Mouse (Mus musculus) embryonic stem cell, embryonic (primary cell): ENCODE measurements around the gene Lrrc4c.

Experiments used
- CTCF ChIA-PET, 4 experiments: fragments of 300-600 bp in 2 of 4; fragments of 350-600 bp in 2 of 4; sonication (Branson Sonifier 250); formaldehyde crosslinking; loops; one replicate each; lab custom pipeline; 2022; ENCODE audit warnings: inconsistent platforms in 2 of 4; lab: Charles Lee
- POLR2A ChIA-PET, 4 experiments: fragments of 300-600 bp in 2 of 4; fragments of 350-600 bp in 2 of 4; sonication (Branson Sonifier 250); formaldehyde crosslinking; loops; one replicate each; lab custom pipeline; 2022; ENCODE audit warnings: antibody characterized with exemption in 4 of 4, inconsistent platforms in 1 of 4; lab: Charles Lee

The Lrrc4c gene

DNA sequence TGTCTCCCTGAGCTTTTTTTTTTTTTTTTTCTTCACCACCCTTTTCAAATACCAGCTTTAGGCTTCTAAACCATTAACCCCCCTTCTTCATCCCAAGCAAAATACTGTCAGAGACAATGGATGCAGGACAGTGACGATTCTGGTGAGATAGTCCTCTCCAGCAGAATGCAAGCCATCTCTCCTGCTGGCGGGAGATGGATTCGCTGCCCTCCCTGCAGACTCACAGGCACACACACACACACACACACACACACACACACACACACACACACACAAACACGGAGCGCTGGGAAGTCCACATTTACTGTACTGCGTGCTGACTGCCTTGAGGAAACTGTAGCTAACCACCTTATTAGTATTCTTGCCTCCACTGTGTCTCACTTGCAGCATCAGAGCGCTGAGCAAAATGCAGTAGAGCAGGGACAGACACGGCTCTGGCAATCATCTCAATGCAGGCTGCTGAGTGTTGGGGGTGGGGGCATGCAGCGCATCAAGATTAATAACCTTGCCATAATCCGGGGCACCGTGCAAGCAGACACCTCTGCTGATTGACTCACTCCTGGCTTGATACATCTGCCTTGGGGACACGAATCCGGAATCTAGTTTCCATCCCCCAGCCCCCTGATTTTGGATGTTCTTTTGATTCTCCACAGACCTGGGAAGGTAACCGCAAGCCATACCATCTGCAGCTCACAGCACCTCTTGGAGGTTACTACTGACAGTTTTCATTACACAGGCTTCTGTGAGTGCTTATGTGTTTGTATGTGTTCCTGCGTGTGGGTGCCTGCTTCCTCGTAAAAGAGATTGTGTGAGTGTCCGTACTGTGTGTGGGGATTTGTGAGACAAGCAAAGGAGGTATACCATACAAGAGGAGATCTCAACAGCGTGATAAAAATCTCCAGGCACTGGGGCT, at the start of gene Lrrc4c:
Gene Lrrc4c, plus strand, starts transcription at position 783 of the 913 bp plus-strand sequence.
- CTCF ChIA-PET, result interaction anchor here in 1 of 4 experiments (1.5 kb wide), 1 partner anchor 1086 kb away, joined by 5 read pairs; no protein-coding TSS in a partner anchor
- POLR2A ChIA-PET, result interaction anchor here in 2 of 4 experiments (0.6 to 0.7 kb wide), 3 partner anchors 233 to 959 kb away, joined by 3 to 4 read pairs (median 3); no protein-coding TSS in a partner anchor

DNA sequence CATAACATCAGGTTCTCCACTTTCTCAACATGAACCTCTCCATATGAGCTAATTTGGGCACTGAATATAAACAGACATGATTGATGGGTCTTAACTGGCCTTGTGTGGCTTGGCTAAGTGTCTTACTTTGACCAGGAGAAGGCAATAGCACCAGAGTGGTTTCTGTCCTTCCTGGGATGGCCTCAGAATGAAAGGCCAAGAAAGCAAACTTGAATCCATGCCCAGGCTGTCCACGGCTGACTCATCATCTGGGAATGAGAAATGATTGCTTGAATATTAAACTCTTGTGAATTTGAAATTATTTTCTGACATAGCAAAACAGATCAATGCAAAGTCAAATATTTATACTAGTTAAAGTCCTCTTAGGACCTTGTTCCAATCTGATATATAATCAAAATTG, 42.9 kb upstream of the Lrrc4c start:
- ChIA-PET CTCF (no interaction called here), POLR2A (no interaction called here)

DNA sequence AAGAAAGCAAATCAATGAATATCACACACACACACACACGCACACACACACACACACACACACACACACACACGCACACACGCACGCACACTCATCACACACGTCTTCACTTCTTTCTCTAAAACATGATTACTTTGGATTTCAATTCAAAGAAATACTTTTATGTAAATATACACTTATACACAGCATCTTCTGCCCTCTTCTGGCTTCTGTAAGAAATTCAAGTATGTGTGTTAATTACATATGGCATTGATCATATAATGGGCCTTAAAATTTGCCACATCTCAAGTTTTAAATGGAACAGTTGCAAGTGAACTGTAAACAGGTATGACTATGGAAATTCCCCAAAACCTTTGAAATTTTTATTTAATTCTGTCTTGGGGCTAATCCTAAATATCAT, 35.0 kb upstream of the Lrrc4c start:
- ChIA-PET CTCF (no interaction called here), POLR2A (no interaction called here)

DNA sequence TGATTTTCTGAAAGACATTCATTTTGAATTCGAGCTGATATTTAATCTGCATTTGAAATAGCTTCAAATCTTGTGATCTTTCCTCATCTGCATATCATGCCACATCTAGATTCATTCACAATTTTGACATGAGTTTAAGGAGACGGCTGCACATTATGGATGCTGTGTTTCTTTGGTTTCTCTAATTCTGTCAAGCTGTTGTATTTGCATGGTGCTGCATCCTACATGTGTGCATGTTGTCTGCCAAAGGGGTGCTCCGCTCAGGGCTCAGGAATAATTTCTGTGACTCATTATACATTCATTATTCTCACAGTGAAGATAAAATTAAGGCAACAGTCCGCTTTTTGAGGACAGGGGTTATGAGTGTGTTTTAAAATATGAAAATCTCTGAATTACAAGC, 30.5 kb upstream of the Lrrc4c start:
- CTCF ChIA-PET, result no interaction called here
- POLR2A ChIA-PET, result no interaction called here

DNA sequence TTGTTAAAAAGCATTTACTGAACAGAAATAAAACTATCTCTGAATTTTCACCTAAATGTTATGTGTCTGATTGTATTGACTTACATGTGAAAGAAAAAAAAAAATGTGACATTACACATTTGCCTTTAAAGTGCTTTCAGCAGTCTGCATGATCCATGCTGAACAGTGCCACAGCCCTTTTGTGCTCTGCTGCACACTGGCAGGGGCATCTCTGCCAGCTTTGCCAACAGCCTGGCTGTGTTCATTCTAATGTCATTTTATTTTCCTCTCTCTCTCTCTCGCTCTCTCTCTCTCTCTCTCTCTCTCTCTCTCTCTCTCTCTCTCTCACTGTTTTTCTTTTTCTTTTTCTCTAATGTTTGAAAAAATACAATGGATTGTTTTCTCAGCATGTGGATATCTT, 27.4 kb upstream of the Lrrc4c start:
- POLR2A ChIA-PET, result no interaction called here
- CTCF ChIA-PET, result no interaction called here

DNA sequence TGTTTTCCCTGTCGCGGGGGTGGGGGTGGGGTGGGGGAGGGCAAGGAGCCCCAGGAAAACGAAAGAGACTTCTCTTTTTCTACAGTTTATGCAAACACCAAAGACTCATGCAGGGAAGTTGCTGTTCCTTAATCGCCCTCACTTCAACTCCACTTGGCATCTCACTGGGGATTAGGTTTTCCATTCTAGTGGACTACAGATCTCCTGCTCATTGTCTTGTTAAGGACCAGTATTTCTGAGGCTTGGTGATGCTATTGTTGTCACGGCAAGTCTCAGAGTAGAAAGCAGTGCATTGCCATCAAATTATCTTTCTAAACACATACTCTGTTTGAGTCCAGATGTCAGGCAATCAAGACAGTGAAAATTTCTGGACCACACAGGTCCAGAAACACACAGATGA, 2.9 kb upstream of the Lrrc4c start:
- CTCF ChIA-PET, result no interaction called here

DNA sequence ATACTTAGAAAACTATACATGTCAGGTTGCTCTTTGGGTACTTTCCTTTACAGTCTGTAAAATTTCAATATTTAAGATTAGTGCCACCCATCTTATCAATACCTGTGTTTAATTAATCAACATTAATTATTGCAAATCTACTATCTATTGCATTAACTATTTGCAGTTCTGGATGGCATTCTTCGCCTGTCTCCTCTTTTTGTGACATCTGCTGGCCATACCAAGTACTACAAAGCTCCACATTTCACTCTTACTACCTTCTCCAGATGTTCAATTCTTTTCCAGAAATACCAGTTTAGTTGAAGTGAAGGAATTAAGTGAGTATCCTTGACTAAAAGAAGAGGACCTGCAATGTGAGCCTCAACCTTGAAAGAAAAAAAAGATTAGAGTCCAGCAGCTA, 1.4 kb upstream of the Lrrc4c start:
- ChIA-PET POLR2A (interaction anchor here in 1 of 4 experiments (0.7 kb wide), 1 partner anchor 232 kb away, joined by 4 read pairs; no protein-coding TSS in a partner anchor), CTCF (interaction anchor here in 1 of 4 experiments (0.7 to 1.5 kb wide), 2 partner anchors 1085 to 1852 kb away, joined by 3 to 5 read pairs; no protein-coding TSS in a partner anchor)

More for the DNA sequence above, 2.9 kb upstream of the Lrrc4c start:
- POLR2A ChIA-PET, result no interaction called here

DNA sequence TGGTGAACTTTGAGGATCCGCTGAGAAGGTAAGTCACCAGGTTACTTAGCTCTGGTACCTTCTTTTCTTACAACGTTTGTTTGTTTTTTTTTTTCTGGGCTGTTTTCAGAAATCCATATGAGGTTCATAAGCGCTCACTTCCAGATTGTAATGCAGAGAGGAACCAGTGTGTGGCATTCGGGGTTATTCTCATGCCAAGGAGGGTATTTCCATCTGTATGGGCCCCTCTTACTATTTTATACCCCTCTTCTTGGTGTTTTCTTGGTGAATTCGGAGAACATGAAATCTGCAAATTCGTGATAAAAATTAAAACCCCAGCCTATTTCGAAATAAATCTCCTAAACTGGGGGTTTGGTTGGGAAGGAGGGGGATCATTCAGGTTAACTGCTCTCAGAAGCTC, 587 bp downstream of the Lrrc4c start:
- CTCF ChIA-PET, result no interaction called here
- POLR2A ChIA-PET, result no interaction called here

DNA sequence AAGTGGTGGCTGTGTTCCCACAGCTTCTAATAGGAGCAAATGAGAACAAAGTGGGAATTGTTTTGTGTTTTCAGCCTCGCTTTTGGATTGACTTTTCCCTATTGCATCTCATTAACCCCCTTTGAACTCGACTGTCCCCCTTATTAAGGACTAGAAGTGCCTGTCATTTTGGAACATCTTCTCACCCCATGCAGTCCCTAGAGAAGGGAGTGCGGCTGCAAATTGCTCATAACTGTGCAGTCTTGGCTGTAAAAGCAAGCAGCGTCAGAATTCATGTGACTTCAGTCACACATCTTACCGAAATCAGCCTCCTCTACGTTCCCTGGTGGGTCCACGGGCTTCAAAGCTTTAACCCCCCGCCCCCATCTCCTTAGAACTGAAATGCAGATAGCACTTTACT, 1.2 kb downstream of the Lrrc4c start:
- CTCF ChIA-PET, result no interaction called here
- POLR2A ChIA-PET, result no interaction called here

DNA sequence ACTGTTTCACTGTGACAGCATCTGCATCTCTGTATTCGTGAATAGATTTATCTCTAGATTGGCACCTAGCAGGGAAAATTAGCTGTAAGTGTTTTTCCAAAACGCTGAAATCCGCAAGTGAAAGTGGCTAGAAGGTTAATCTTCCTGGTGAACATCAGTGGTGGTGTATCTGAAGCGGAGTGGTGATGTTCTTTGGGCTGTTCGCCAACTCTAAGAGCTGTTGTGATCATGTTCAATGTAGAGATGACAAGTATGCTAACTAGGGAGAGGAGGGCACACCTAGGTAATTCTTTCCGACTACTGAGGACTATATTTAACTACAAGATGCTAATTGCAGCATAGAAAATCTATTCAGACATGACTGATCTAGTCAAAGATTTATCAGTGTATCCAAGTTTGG, 1.7 kb downstream of the Lrrc4c start:
- POLR2A ChIA-PET, result no interaction called here

DNA sequence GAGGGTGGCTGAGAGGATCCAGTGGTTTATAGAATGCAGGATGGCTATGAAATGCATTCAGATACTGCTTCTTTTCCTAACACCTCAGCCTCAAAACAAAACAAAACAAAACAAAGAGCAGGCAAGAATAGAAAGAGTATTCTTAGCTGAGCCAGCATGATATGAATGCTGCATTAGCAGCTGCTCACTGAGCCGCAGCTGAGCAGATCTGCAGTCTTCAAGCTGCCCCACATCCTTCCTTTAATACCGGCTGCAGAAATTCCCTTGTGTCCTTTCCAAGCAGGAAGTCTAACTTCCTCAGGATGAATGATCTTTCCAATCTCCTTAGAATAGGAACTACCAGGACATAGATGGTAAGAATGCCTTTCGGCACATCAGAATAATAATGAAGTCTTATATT, 16.7 kb downstream of the Lrrc4c start:
- ChIA-PET CTCF (no interaction called here), POLR2A (no interaction called here)

More for the DNA sequence above, 1.7 kb downstream of the Lrrc4c start:
- CTCF ChIA-PET, result no interaction called here

DNA sequence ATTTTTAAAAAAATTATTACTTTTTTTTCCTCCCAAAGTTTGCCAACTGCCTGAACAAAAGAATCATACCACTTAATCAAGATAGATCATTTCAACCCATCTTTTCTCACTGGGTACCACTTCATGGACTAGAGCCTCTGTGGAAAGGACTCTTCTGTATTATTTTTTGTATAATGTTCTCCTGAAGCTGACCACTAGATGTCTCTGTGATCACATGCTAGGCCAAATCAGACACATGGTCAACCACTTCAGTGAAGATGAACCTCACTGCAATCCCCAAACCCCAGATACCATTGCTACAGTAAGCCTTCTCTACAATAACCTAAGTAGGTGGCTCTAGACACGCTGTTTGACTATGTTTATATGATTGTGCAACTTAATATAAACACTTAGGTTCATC, 19.4 kb downstream of the Lrrc4c start:
- CTCF ChIA-PET, result no interaction called here
- POLR2A ChIA-PET, result no interaction called here

DNA sequence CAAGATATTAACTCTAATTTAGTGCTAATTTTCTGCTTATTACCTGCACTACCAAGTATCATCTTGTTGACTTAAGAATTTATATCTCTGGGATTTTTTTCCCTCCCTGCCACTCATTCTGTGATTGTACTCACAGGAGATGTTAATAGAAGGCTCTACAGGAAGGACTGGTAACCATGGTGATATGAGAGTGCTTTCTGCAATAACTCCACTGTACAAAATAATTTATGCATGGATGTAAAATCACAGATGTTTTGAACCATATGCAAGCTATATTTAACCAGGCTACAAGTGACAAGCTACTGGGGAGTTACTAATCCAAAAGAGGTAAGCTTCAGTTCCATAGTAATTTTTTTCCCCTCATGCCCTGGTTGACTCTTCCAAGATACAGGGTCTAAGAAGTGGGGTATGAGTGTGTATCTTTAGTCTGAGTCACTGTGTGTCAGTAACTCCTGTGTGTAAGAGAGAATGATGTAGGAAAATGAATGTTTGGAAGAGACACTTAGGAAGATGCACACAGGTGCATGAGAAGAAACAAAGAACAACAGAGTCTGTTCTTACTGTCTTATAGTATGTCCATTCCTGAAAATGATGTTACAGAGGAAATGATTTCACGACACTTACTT, 83.3 kb downstream of the Lrrc4c start:
- CTCF ChIA-PET, result no interaction called here
- POLR2A ChIA-PET, result no interaction called here

DNA sequence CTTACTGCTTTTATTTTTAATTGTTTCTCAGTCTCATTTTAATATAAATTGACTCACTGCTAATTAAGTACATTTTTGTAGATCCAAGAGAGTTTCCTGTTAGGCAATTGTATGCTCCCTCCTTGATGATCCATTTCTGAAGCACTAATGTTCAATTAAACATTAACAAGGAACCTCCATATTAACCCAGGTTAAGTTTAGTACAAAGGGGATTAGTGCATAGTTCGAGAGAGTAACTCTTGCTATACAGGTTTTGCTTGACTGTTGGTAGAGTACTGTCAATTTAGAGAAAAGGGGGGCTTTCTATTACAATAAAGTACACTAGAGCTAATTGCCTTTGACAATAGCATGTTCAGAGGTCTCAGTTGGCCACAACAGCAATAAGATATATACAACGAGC, 84.5 kb downstream of the Lrrc4c start:
- POLR2A ChIA-PET, result no interaction called here
- CTCF ChIA-PET, result no interaction called here

DNA sequence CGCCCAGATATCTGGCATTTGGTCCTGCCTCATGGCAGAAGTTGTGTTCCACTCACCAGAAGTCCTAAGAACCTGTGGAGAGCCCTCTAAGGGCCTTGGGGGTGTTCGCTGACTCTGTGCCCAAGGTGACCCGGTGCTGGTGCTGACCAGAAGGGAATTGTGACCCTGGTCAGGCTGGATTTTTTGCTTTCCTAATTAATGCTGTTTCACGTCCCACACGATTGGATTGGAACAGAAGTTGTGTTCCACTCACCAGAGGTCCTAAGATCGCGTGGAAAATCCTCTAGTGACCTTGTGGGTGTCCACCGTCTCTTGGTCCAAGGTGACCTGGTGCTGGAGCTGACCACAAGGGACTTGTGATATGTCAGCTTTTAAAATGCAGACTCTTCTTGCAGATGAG, 88.9 kb downstream of the Lrrc4c start:
- ChIA-PET CTCF (no interaction called here), POLR2A (no interaction called here)

DNA sequence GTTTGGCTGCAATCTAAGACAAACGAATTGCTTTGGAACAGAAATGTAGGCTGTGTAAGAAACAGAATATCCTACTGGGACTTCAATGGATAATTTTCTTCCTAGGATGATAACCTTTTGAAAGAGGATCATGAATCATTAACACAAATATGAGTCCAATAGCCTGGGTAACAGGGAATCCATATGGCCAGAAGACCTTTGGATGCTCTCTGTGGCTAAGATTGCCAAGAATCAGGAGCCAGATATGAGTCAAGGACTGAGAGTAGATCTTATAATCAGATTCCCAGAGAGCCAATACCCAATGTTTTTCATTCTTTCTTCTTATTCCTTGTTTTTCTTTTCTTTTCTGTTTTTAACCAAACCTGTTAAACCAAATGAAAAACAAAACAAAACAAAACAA, 93.2 kb downstream of the Lrrc4c start:
- ChIA-PET POLR2A (no interaction called here), CTCF (no interaction called here)

DNA sequence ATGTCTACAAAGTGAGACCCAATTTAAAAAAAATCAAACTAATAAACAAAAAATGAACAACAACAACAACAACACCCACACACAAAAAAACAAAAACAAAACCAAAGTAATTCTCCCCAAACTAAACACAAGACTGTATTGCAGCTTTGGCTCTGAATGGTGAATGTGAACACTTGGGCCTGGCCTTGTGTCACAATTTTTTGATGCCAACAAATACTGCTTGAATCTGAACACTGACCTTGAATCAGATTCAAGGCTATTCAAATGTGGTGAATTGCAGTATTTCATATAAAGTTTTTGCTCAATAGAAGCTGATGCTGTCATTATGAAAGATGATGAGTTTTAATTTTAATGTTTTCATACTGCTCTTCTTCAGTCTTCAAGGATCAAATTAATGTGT, 143.6 kb downstream of the Lrrc4c start:
- POLR2A ChIA-PET, result interaction anchor here in 1 of 4 experiments (1.1 kb wide), 1 partner anchor 58 kb away, joined by 3 read pairs; no protein-coding TSS in a partner anchor
- CTCF ChIA-PET, result no interaction called here

DNA sequence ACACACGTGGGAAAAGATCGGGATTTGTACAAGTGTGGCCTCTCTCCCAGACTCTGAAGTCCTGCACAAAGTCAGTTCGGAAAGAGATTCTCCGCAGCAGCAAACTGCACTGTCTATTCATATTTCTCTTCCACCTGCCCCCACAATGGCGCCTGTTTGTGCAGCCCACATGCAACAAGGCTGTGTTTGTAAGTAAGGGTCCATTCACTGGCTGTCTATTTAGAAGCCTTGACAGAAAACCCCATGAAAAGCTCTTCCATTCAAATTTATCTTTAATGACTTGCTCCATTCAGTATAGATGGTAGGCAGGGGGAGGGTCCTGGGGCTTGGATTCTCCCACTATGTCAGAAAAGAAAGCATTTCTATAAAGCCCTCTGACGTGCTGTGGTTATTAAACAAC, 157.7 kb downstream of the Lrrc4c start:
- POLR2A ChIA-PET, result no interaction called here

DNA sequence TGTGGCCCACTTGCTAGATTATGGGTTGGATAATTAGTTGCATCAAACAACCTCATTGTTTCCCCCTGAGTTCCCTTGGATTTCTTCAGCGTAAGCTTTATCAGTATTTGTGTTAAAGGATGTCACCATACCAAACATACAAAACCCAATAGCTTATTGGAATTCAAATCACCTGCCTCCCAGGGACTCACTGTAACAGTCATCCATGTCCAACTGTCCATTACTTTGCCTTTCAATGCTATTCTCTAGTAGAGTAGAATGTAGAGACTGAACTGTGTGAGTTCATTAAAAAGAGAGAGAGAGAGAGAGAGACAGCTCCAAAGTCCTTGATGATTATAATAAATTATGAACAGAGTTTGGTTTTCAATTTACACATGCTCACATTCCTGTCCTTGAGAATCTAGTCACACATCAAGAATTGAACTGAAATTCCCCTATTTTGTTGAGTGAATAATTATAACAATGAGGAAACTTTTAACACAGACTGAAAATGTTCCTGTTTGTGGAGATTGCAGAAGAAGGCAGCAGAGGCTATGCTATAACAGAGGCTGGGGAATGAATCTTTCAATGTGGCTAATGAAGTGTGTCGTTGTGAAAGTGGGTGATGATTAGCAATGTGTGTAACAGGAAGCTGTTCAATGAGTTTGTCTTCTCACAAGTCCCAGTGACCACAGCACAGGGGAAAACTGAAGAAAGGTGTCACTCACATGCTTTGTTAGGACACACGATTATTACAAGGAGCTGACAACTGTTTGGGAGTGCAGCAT, 181.3 kb downstream of the Lrrc4c start:
- POLR2A ChIA-PET, result no interaction called here

More for the DNA sequence above, 157.7 kb downstream of the Lrrc4c start:
- CTCF ChIA-PET, result no interaction called here

DNA sequence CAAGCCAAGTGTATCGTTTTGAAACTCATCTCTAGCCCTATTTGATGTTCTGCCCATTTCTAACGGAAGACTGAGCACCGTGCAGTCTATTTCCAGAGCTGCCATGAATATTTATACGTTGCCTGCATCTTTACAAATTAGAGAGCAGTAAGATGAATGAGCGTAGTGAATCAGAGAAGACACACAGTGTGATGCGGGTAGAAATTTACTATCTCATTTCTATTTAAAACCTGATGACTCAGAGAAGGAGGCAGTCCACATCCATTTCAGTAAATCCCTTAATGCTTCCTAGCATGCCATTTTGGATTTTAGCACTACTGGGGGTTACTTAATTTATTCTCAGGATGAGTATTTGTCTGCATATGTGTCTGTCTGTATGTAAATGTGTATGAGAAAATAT, 186.2 kb downstream of the Lrrc4c start:
- ChIA-PET POLR2A (no interaction called here), CTCF (no interaction called here)

More for the DNA sequence above, 181.3 kb downstream of the Lrrc4c start:
- CTCF ChIA-PET, result no interaction called here
